Mouse (Mus musculus) retina, embryonic 14.5 days (tissue): ENCODE measurements around the gene Cyth2.

Experiments
- DNase-seq: peaks from one replicate; pipeline ENCODE4 v3.0.0-alpha.2; 2015; ENCODE audit warnings: low spot score

Gene Cyth2

DNA sequence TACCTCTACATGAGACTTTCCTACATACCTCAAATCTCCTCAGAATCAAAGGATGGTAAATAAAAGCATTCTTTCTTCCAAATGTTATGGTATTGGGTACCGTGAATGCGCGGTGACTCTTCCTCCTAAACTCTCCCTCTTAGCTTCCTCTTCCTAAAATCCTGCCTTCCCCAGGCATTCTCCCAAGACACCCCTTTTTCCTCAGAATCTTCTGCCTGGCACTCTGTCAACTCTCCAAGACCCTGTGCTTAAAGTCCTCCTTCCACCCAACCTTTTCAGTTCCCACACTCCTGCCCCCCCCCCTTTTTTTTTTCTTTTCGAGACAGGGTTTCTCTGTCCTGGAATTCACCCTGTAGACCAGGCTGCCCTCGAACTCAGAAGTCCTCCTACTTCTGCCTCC, 460 bp upstream of the Cyth2 start:
- no peak for DNase-seq

DNA sequence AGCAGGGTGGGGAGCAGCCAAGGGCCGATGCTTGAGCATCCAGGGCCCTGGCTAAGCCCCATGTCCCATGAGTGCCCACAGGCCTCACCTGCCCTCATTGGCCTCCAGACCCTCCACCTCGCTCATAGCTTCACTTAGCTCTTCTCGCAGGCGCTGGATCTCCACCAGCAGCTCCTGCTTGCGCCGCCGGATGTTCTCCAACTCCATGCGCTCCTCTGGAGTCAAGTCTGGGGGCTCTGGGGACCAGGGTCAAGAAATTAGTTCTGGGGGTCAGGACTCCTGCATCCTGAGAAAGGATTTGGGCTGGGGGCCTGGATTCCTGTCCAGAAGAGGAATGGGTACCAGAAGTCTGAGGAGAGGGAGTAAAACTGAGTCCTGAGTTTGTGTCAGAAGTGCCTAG, 1.5 kb downstream of the Cyth2 start:
- no peak for DNase-seq

DNA sequence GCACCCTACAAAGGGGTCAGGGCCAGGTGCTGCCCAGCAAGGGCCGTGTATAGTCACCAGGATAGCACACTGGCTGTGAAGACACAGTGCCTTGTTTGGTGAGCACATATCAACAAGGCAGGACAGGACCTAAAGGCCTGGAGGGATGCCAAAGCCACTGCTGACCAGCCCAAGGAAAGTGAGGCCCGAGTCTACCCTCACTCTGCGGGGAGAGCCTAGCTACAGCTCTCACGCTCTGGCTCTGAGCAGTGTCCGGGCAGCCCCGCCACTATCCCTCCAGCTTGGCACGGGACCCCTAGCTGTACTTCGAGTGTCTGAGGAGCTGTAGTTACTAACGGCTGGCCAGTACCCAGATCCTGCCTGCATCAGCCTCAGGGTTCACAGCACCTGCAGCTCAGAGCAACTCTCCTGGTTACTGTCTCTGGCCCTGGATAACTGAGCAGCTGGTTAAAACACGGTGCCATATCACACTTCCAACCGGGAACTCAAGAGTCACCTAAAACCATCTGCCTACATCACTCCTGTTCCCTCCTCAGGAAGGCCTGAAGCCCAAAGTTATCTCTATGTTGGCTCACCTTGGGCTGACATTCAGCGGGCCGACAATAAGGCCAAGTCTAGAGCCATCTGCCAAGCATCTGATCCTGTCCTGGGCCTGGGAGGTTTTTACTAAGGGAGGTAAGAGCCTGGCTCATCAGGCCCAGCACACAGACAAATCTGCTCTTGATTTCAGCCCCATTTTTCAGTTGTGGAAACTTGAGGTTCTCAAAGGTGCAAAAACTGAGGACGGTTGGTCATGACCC, 4.9 kb downstream of the Cyth2 start:
- no peak for DNase-seq

DNA sequence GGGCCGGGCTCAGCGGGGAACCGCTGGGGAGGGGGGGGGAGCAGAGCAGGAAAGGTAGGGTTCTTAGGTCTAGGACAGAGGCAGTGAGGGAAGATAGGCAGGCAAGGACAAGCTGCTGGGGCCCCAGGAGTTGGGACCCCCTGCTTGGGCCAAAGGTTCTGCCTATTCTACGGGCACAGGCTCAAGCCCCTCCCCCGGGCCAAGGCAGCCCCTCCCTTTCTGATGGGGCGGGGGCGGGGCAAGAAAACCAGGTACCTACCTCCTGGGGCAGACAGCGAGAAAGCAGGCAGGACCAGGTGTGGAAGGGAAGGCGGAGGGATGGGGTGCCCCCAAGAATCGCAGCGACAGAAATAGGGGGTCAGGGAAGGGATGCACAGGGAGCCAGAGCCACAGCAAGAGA, 5.9 kb downstream of the Cyth2 start:
- DNase-seq, result no peak

- no peak for DNase-seq
Observed at GRCm38 (mm10) chr7:45805941-45806340, 8.4 kb downstream of the Cyth2 start.

DNA sequence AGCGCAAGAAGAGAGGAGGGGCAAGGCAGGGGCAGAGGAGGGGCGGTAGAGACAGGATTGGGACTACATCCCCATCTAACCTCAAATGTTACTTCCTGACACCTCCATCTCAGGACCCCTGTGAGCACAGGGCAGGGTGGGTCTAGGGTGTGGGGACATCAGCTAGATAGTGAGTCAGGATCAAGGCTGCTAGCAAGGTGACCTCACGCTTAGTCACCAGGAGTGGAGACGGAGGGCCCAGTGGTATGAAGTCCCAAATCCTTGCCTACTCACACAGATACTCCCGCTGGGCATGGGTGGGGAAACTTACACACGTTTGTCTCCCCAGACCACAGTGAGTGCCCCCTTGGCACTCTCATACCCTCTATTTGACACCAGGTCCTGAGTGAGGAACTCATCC, 11.8 kb downstream of the Cyth2 start:
- DNase-seq, result no peak

- peak; percentile 97 for DNase-seq
Observed at GRCm38 (mm10) chr7:45801348-45801747, 13.0 kb downstream of the Cyth2 start.

GRCm38 (mm10) chr7:45800546-45801204, 13.7 kb downstream of the Cyth2 start:
- peak; percentile 51 for DNase-seq

DNA sequence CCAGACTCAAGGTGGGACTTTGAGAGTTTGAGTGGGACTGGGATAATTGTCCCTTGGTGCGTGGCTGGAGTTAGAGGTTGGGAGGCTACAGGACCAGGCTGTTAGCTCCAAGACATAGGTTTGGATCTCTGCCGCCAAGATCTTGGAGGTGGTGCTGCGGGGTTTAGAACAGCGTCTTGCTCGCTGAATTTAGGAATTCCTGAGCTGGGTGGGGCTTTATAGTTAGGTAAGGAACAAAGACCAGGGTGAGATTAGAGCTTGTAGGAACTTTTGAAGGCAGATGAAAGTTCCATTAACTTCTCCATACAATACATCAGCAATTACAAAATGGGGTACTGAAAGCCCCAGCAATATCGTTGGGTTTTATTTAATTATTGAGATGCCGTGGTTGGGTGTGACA, 14.4 kb downstream of the Cyth2 start:
- no peak for DNase-seq

DNA sequence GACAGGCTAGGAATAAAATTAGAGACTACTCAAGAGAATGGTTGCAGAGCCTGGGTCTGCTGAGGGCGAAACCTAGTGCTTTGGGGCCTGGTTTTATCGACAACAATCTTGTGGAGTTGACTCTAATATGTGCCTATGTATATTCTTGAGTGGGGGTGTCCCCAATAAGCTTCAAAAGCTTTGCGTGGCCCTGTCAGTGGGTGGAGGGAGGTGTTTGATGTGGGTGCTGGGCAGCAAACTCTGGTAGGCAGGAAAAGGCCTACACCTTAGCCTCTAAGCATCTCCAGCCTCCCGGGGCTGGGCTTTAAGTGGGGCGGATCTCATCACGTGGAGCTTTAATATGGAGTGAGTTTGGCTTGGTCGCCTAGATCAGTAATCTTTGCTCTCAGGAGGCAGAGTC, 15.4 kb downstream of the Cyth2 start:
- DNase-seq, result no peak

GRCm38 (mm10) chr7:45798511-45798836, 15.9 kb downstream of the Cyth2 start:
- no peak for DNase-seq

- DNase-seq, result no peak
Observed at GRCm38 (mm10) chr7:45797661-45798510, 16.5 kb downstream of the Cyth2 start.

DNA sequence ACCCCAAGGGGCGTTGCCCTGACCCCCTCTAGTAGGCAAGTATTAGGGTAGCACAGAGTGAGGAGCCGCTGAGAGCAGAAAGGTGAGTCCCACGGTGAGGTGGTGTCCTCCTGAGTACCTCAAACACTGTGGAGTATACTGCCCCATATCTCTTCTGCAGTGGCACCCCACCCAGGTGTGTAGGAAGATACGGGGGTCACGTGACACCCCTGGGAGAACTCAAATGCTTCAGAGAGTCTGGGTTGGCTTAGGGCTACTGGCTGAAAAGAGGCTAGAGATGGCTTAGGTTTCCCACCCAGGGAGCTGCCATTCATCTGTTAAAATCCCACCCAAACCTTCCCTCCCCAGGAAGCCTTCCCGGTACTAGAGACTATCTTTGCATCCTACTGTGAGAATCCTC, 17.4 kb downstream of the Cyth2 start:
- no peak for DNase-seq

DNA sequence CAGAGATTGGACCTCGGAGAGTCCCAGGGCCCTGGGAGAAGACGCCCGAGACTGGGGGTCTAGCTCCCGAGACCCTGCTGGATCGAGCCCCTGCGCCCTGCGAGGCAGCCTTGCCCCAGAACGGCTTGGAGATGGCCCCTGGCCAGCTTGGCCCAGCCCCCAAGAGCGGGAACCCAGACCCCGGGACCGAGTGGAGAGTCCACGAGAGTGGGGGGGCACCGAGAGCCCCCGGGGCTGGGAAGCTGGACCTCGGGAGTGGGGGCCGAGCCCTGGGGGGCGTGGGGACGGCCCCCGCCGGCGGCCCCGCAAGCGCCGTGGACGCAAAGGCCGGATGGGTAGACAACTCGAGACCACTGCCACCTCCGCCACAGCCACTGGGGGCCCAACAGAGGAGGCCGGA, 19.4 kb downstream of the Cyth2 start:
- no peak for DNase-seq

DNA sequence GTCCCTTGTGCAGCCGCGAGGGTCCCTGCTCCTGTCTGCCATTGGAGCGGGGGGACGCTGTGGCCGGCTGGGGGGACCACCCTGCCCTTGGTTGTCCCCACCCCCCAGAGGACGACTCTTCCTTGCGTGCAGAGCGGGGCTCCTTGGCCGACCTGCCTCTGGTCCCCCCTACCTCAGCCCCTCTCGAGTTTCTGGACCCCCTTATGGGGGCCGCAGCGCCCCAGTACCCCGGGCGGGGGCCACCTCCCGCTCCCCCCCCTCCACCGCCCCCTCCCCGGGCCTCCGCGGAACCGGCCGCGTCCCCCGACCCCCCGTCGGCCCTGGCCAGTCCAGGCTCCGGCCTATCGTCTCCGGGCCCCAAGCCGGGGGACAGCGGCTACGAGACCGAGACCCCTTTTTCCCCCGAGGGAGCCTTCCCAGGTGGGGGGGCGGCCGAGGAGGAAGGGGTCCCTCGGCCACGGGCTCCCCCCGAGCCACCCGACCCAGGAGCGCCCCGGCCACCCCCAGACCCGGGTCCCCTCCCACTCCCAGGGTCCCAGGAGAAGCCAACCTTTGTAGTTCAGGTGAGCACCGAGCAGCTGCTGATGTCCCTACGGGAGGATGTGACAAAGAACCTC, 20.3 kb downstream of the Cyth2 start:
- DNase-seq, result no peak

DNA sequence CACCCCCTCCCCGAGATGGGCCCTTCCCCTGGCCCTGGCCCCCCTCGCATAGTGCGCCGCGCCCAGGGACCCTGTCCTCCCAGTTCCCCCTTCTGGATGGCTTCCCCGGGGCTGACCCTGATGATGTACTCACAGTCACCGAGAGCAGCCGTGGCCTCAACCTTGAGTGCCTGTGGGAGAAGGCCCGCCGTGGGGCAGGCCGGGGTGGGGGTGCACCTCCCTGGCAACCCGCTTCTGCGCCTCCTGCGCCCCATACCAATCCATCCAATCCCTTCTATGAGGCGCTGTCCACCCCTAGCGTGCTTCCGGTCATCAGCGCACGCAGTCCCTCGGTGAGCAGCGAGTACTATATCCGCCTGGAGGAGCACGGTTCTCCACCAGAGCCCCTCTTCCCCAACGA, 21.1 kb downstream of the Cyth2 start:
- DNase-seq, result no peak

GRCm38 (mm10) chr7:45791756-45792490, 22.5 kb downstream of the Cyth2 start:
- DNase-seq, result no peak

GRCm38 (mm10) chr7:45790721-45791120, 23.7 kb downstream of the Cyth2 start:
- no peak for DNase-seq

- DNase-seq, result no peak
Observed at GRCm38 (mm10) chr7:45787642-45788041, 26.7 kb downstream of the Cyth2 start.

GRCm38 (mm10) chr7:45786661-45787413, 27.5 kb downstream of the Cyth2 start:
- DNase-seq, result peak; percentile 63

DNA sequence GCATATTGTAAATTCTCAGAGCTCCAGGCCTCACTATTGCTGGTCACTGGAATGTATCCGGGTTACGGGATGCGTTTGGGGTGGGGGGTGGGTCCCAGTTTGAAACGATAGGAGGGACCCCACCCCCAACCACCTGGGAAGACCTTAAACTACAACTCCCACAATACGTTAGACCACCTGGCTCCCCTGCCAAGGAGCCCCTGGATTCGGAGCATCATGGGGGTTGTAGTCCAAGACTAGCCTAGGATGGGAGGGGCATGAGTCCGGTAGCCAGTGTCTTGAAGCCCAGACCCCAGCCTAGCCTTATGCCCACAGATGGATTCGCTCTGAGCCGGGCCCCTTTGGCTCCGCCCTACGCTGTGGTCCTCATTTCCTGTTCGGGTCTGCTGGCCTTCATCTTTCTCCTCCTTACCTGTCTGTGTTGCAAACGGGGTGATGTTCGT, 28.2 kb downstream of the Cyth2 start:
- peak; percentile 86 for DNase-seq
